Mouse (Mus musculus) layer of hippocampus, adult 9-11 months (tissue): ENCODE data around the gene Mvb12b.

Experiments
- DNase-seq: peaks from one replicate; pipeline ENCODE4 v3.0.0; 2022

The Mvb12b gene

GRCm38 (mm10) chr2:33717378-33717777 is 170.4 kb downstream of the Mvb12b start:
- no peak for DNase-seq

- no peak for DNase-seq
Measured at GRCm38 (mm10) chr2:33716878-33717277, 170.9 kb downstream of the Mvb12b start.

GRCm38 (mm10) chr2:33714932-33715331 is 172.8 kb downstream of the Mvb12b start:
- no peak for DNase-seq

GRCm38 (mm10) chr2:33713580-33714260 is 174.0 kb downstream of the Mvb12b start:
- no peak for DNase-seq

- DNase-seq = no peak
Measured at GRCm38 (mm10) chr2:33712811-33713210, 174.9 kb downstream of the Mvb12b start.

GRCm38 (mm10) chr2:33708831-33709230 is 178.9 kb downstream of the Mvb12b start:
- DNase-seq = no peak

DNA sequence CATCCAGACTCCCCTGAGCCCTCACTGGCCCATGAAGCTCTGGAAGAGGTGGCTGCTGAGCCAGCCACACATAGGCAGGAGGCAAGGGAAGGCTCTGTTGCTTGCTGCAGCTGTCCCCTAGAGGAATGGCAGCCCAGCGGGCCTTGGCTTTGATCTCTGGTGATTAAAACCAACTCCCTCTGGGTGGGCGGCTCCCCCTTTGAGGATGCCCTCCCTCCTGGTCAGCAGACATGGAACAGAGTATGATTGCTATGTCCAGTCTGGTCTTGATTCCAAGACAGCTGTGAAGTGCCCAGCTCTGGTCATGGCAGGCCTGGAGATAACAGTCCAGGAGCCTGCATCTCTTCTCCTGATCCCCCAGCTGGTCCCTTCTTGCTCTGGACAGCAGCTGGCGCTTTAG is 179.7 kb downstream of the Mvb12b start:
- no peak for DNase-seq

- no peak for DNase-seq
Measured at GRCm38 (mm10) chr2:33706403-33706802, 181.3 kb downstream of the Mvb12b start.

- DNase-seq = no peak
Measured at GRCm38 (mm10) chr2:33705687-33706320, 181.9 kb downstream of the Mvb12b start.

- no peak for DNase-seq
Measured at GRCm38 (mm10) chr2:33703286-33703685, 184.5 kb downstream of the Mvb12b start.

DNA sequence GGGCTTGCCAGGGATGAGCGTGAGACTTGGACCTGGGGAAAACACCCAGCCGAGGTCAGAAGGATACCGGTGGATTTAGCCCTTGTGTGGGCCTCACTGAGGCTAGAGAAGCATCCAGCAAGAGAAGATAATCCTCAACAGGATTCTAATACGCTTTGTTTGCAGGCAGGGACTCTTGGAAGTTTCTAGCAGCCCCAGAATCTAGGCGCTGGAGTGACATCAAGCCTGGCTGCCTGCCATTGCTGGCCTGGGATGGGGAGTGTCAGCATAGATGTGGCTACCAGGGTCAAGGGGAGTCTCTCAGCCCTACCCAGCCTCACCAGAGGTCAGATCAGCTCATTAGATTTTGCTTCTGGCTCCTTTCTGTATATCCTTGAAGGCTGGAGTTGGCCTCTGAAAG is 185.0 kb downstream of the Mvb12b start:
- no peak for DNase-seq

- no peak for DNase-seq
Measured at GRCm38 (mm10) chr2:33701446-33701815, 186.3 kb downstream of the Mvb12b start.

DNA sequence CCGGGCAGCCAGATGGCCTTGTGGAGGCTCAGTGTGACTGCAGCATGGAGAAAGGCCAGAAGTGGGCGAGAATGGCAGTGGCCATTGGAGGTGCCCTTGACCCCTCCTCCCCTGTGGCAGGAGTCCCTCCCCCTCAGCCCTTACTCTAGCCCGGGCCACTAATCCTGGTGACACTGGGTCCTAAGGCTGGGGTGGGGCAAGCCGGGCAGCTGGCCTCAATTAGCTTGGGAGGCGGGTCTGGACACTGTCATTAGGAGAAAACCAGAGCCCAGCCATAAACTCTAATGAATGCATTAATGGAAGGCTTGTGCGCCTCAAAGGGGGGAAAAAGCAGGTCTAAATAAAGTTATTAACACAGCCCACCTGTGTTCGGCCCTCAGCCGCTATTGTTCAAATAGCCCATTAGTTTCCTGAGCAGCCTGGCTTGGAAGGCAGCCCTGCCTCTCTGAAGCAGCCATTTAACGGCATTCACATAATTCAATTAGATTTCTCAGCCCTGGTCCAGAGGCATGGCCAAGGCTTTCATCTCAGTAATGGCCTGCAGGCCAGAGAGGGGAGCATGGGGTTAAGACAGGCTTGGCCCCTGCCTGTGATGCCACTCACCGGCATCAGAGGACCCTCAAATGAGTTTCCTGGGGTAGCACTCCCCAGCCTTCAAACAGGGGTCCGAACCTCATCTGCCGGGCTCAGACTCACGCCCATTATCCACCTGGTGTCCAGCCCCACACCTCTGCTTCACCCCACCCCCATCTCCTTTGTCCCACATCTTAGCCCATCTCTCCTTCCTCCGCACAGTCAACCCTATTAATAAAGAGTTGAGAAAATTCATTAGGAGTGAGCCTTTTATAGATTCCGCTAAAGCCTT is 186.9 kb downstream of the Mvb12b start:
- no peak for DNase-seq

- no peak for DNase-seq
Measured at GRCm38 (mm10) chr2:33698898-33699297, 188.8 kb downstream of the Mvb12b start.

DNA sequence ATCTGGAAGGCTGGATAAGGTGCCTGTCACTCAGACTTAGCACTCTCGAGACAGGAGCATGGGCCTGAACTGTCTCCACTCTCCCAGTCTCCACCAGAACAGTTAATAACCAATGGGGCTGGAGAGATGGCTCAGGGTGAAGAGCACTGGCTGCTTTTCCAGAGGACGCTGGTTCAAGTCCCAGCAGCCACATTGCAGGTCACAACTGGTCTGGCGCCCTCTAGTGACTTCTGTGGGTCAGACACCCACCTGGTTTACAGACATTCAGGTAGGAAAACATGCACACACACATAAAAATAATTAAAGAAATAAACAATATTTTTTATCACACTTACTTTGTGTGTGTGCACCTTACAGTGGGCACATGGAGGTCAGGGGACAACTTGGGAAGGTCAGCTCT is 191.3 kb downstream of the Mvb12b start:
- DNase-seq = no peak

DNA sequence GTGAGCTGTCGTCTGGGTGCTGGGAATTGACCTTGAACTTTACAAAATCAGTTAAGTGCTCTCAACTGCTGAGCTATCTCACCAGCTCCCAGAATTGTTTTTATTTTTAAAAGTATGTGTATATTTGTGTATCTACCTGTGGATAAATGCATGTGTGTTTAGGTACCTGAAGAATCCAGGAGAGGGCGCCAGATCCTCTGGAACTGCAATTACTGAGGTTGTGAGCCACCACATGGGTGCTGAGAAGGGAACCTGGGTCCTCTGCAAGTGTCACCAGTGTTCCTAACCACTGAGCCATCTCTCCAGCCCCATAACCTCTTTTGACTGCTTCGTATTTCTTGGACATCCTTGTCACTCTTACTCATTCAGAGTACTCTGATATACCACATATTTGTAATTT is 193.8 kb downstream of the Mvb12b start:
- DNase-seq = no peak

DNA sequence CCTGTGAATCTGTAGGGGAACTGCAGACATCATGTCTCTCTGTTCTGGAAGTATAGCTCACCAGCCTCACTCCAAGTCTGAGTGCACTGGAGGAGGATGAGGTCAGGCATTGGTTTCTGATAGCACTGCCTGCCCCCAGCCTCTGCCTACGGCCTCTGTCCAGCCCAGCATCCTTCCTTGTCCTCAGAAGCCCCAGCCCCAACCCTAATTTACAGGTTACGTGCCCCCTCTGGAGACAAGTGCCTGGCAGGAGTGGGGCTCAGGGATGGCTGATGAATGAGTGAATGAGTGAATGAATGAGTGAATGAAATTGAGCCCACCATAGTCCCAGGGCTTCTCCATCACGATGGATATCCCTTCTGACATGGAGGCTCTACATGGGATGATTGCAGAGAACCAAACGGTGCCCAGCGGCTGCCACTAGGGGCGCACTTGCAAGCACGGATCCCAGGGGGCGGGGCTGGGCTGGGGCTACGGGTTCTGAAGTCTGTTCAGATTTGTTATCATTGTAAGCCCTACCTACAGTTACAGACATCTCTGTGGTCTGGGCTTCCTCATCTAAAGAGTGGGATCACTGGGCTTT is 197.8 kb downstream of the Mvb12b start:
- no peak for DNase-seq

- DNase-seq = no peak
Measured at GRCm38 (mm10) chr2:33689155-33689879, 198.4 kb downstream of the Mvb12b start.

DNA sequence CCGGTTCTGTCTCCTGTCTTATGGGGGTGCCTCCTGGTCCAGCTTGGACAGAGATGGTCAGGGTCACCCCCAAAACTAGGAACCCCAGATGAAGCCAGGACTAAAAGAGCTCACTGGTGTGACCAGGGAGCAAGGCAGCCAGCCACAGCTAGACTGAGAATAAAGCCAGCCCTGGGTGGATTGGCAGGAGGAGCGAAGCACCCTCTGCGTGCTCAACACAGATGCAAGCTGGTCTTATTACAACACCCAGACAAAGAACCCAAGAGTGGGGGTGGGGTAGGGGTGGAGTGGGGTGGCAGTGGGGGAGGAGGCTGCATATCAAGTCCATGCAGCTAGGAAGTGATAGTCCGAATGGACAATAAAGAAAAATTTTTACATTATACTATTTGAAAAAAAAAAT is 204.2 kb downstream of the Mvb12b start:
- no peak for DNase-seq

DNA sequence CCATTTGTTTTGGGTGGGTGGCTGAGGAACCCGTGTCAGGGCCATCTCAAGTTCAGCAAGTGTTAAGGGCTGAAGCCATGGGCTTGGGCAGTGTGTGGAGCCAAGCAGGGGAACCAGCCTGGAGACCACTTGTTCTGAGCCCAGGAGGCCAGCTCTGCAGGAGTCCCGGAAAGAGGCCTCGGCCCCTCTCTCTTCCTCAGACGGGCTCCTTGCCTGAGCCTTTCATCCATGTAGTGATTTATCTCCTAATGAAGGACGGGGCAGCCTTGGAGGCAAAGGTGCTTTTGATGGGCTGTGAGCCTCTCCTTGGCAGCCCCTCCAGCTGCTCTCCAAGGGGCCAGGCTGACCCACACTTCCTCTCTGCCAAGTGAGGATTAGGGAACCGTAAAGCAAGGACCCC is 204.7 kb downstream of the Mvb12b start:
- DNase-seq = no peak

GRCm38 (mm10) chr2:33682219-33682618 is 205.5 kb downstream of the Mvb12b start:
- peak; percentile 38 for DNase-seq
